In the genomic region with DNA sequence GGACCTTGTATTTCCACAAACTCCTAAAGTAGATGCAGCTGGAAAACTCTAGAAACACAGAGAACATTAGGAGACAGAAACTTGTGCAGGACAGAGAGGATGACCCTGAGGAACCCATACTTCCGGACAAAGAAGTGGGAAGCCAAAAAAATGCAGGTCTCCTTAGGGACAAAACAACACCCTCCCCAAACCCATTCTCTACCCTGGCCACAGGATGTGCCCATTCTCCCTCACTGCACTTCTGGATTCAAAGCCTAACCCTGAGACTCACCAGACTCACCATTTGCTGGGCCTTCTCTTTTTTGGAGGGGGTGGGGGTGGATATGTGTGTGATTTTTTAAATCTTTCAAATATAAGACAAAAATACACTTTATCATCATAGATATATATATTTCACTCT, we compare ENCODE assay signal across 28 mouse cellular contexts. TPM values are rescaled to one million over a fixed set of nuclear protein-coding genes. Genes with fewer than 3 reads are reported as not detected.
DNase-seq lines count a peak whose midpoint lies in the region; ATAC-seq and TF ChIP-seq lines count a peak whose summit lies in the region.
"Had no signal": no experiment of that assay in that cellular context is flagged by ENCODE, and none has a peak within 500 bp of the region (broad histone marks: within the 10 kb centered on the region; RNA-seq: fewer than 3 reads in every experiment).

No protein-coding gene starts in this region.

- 9% methylated on average over 1 of the region's 1 CpGs for WGBS in forebrain, embryonic 12.5 days
- 11% methylated on average over 1 of the region's 1 CpGs for WGBS in forebrain, embryonic 10.5 days
- 18% methylated on average over 1 of the region's 1 CpGs for WGBS in forebrain, embryonic 14.5 days
- WGBS in forebrain, embryonic 16.5 days: 10% methylated on average over 1 of the region's 1 CpGs
- WGBS in midbrain, embryonic 10.5 days: 3% methylated on average over 1 of the region's 1 CpGs
- 19% methylated on average over 1 of the region's 1 CpGs for WGBS in midbrain, postnatal 0 days
- WGBS in neural tube, embryonic 15.5 days: 17% methylated on average over 1 of the region's 1 CpGs

- no peak overlapping the region for H3K9ac ChIP-seq in forebrain, embryonic 12.5 days
- no peak overlapping the region for H3K9ac ChIP-seq in forebrain, embryonic 14.5 days (ENCODE audit: low read length)
- no peak overlapping the region for H3K9ac ChIP-seq in forebrain, embryonic 16.5 days (replicated peaks; ENCODE audit: low read depth, low read length)
- H3K9ac ChIP-seq in midbrain, postnatal 0 days (replicated peaks; ENCODE audit: low read length, poor library complexity, severe bottlenecking): no peak overlapping the region
- no peak overlapping the region for H3K9ac ChIP-seq in neural tube, embryonic 15.5 days (replicated peaks)
- H3K9ac ChIP-seq: embryonic facial prominence, embryonic 13.5 days; embryonic facial prominence, embryonic 15.5 days had no signal

- H3K36me3 ChIP-seq in forebrain, embryonic 12.5 days (replicated peaks): no peaks in the 10 kb centered on the region
- H3K36me3 ChIP-seq in forebrain, embryonic 10.5 days (replicated peaks): no peaks in the 10 kb centered on the region; the same call in 1 of the 2 replicates
- H3K36me3 ChIP-seq in forebrain, embryonic 14.5 days (ENCODE audit: control insufficient read depth, insufficient read depth, low read length): no peaks in the 10 kb centered on the region
- no peaks in the 10 kb centered on the region for H3K36me3 ChIP-seq in forebrain, embryonic 16.5 days (ENCODE audit: control insufficient read depth, insufficient read depth)
- H3K36me3 ChIP-seq in midbrain, embryonic 10.5 days: no peaks in the 10 kb centered on the region
- H3K36me3 ChIP-seq in midbrain, postnatal 0 days (ENCODE audit: insufficient read depth, low read length): no peaks in the 10 kb centered on the region
- no peaks in the 10 kb centered on the region for H3K36me3 ChIP-seq in neural tube, embryonic 15.5 days
- H3K36me3 ChIP-seq: embryonic facial prominence, embryonic 13.5 days; embryonic facial prominence, embryonic 15.5 days had no signal

- peak overlapping the region; percentile 24; the same call in 1 of the 2 replicates for H3K4me2 ChIP-seq in forebrain, embryonic 12.5 days
- 0 out of 2 replicates have a peak overlapping the region, but pooled peaks have one; percentile 65 for H3K4me2 ChIP-seq in forebrain, embryonic 14.5 days (ENCODE audit: low read length)
- H3K4me2 ChIP-seq in forebrain, embryonic 16.5 days (ENCODE audit: low read length): no peak overlapping the region
- no peak overlapping the region for H3K4me2 ChIP-seq in midbrain, postnatal 0 days (ENCODE audit: low read depth, low read length, poor library complexity, severe bottlenecking)
- H3K4me2 ChIP-seq in neural tube, embryonic 15.5 days: no peak overlapping the region
- H3K4me2 ChIP-seq: embryonic facial prominence, embryonic 13.5 days; embryonic facial prominence, embryonic 15.5 days had no signal

- H3K4me1 ChIP-seq in forebrain, embryonic 12.5 days: peaks cover 19% of the 10 kb centered on the region
- H3K4me1 ChIP-seq in forebrain, embryonic 10.5 days: peaks cover 56% of the 10 kb centered on the region
- H3K4me1 ChIP-seq in forebrain, embryonic 14.5 days (ENCODE audit: control insufficient read depth, insufficient read depth, low read length): peaks cover 8% of the 10 kb centered on the region; the same call in 1 of the 2 replicates
- H3K4me1 ChIP-seq in forebrain, embryonic 16.5 days (replicated peaks; ENCODE audit: control insufficient read depth, insufficient read depth, low read length): peaks cover 22% of the 10 kb centered on the region
- H3K4me1 ChIP-seq in midbrain, embryonic 10.5 days: peaks cover 27% of the 10 kb centered on the region
- H3K4me1 ChIP-seq in midbrain, postnatal 0 days (ENCODE audit: insufficient read depth, low read length): 0 out of 2 replicates have a peak, but pooled peaks cover 2% of the 10 kb centered on the region
- peaks cover 14% of the 10 kb centered on the region for H3K4me1 ChIP-seq in neural tube, embryonic 15.5 days

- H3K27me3 ChIP-seq in forebrain, embryonic 12.5 days: peaks cover 94% of the 10 kb centered on the region
- peaks cover 100% of the 10 kb centered on the region for H3K27me3 ChIP-seq in forebrain, embryonic 10.5 days (ENCODE audit: poor library complexity, severe bottlenecking)
- H3K27me3 ChIP-seq in forebrain, embryonic 14.5 days (replicated peaks; ENCODE audit: control insufficient read depth, insufficient read depth, low read length): peaks cover 68% of the 10 kb centered on the region
- peaks cover 63% of the 10 kb centered on the region for H3K27me3 ChIP-seq in forebrain, embryonic 16.5 days (replicated peaks; ENCODE audit: control insufficient read depth, insufficient read depth, low read length)
- peaks cover 100% of the 10 kb centered on the region for H3K27me3 ChIP-seq in midbrain, embryonic 10.5 days (ENCODE audit: low read depth, poor library complexity, severe bottlenecking)
- peaks cover 80% of the 10 kb centered on the region for H3K27me3 ChIP-seq in midbrain, postnatal 0 days (ENCODE audit: insufficient read depth, low read length)
- peaks cover 95% of the 10 kb centered on the region for H3K27me3 ChIP-seq in neural tube, embryonic 15.5 days (replicated peaks)

- no peak for TF ChIP-seq CTCF in midbrain, postnatal 0 days (IDR thresholded peaks at IDR 0.05)

- no peak for DNase-seq in forebrain, embryonic 10.5 days (ENCODE audit: extremely low spot score, low spot score)
- no peak for DNase-seq in forebrain, embryonic 14.5 days (ENCODE audit: low spot score)
- DNase-seq in midbrain, embryonic 10.5 days (ENCODE audit: low spot score): peak; percentile 14
- no peak for DNase-seq in midbrain, postnatal 0 days (ENCODE audit: low spot score)
- DNase-seq in neural tube, embryonic 10.5 days (ENCODE audit: extremely low spot score, low spot score): peak; percentile 24
- DNase-seq: adrenal gland, adult 2 months; adrenal gland, postnatal 10 days; adrenal gland, postnatal 25 days; cerebellum, adult 11 months; cerebellum, adult 18-20 months; cerebellum, adult 8-10 months; cerebellum, adult 9-11 months; cerebellum, postnatal 36 days had no signal

- no peaks in the 10 kb centered on the region for H3K9me3 ChIP-seq in forebrain, embryonic 12.5 days
- H3K9me3 ChIP-seq in forebrain, embryonic 10.5 days: no peaks in the 10 kb centered on the region
- H3K9me3 ChIP-seq in forebrain, embryonic 14.5 days (replicated peaks; ENCODE audit: control insufficient read depth, low read length): no peaks in the 10 kb centered on the region
- no peaks in the 10 kb centered on the region for H3K9me3 ChIP-seq in forebrain, embryonic 16.5 days (ENCODE audit: control insufficient read depth, low read length)
- no peaks in the 10 kb centered on the region for H3K9me3 ChIP-seq in midbrain, embryonic 10.5 days (replicated peaks)
- H3K9me3 ChIP-seq in midbrain, postnatal 0 days (ENCODE audit: low read length): no peaks in the 10 kb centered on the region
- H3K9me3 ChIP-seq in neural tube, embryonic 15.5 days (replicated peaks): no peaks in the 10 kb centered on the region
- H3K9me3 ChIP-seq: embryonic facial prominence, embryonic 13.5 days; embryonic facial prominence, embryonic 15.5 days had no signal

- no peak for ATAC-seq in forebrain, embryonic 12.5 days (ENCODE audit: low FRiP score)
- no peak for ATAC-seq in forebrain, embryonic 14.5 days
- no peak for ATAC-seq in forebrain, embryonic 16.5 days
- ATAC-seq in midbrain, postnatal 0 days (ENCODE audit: low FRiP score): no peak
- ATAC-seq in neural tube, embryonic 15.5 days (ENCODE audit: low FRiP score): no peak

- H3K27ac ChIP-seq in forebrain, embryonic 12.5 days: no peak overlapping the region
- H3K27ac ChIP-seq in forebrain, embryonic 10.5 days: no peak overlapping the region
- no peak overlapping the region for H3K27ac ChIP-seq in forebrain, embryonic 14.5 days (ENCODE audit: low read depth, low read length)
- H3K27ac ChIP-seq in forebrain, embryonic 16.5 days (ENCODE audit: low read length): no peak overlapping the region
- H3K27ac ChIP-seq in midbrain, embryonic 10.5 days (replicated peaks): no peak overlapping the region
- H3K27ac ChIP-seq in midbrain, postnatal 0 days (ENCODE audit: low read depth, low read length): no peak overlapping the region
- no peak overlapping the region for H3K27ac ChIP-seq in neural tube, embryonic 15.5 days (replicated peaks)
- H3K27ac ChIP-seq: embryonic facial prominence, embryonic 13.5 days; embryonic facial prominence, embryonic 15.5 days had no signal

- no peak overlapping the region for H3K4me3 ChIP-seq in forebrain, embryonic 12.5 days (replicated peaks)
- H3K4me3 ChIP-seq in forebrain, embryonic 10.5 days: no peak overlapping the region
- H3K4me3 ChIP-seq in forebrain, embryonic 14.5 days (ENCODE audit: low read depth, low read length): no peak overlapping the region
- H3K4me3 ChIP-seq in forebrain, embryonic 16.5 days (replicated peaks; ENCODE audit: low read length): no peak overlapping the region
- H3K4me3 ChIP-seq in midbrain, embryonic 10.5 days: no peak overlapping the region
- no peak overlapping the region for H3K4me3 ChIP-seq in midbrain, postnatal 0 days (ENCODE audit: low read depth, low read length)
- no peak overlapping the region for H3K4me3 ChIP-seq in neural tube, embryonic 15.5 days (replicated peaks)
- H3K4me3 ChIP-seq: embryonic facial prominence, embryonic 13.5 days; embryonic facial prominence, embryonic 15.5 days; erythroblast, embryonic 14.5 days had no signal

RNA-seq across cellular contexts. Expression of a gene that starts 5.7 kb away (rescaled TPM):
- 4.2 and 6.8 TPM in 2 replicates for polyA plus RNA-seq in forebrain, embryonic 12.5 days (2016; fragmentation: Nextera tagmentation; extraction: Ambion mirVana)
- 0.50 and 1.0 TPM in 2 replicates for polyA plus RNA-seq in forebrain, embryonic 10.5 days (2016; fragmentation: Nextera tagmentation; extraction: Ambion mirVana)
- 1.3 and 1.7 TPM in 2 replicates for polyA plus RNA-seq in forebrain, embryonic 14.5 days (2014; fragmentation: Nextera tagmentation; extraction: Ambion mirVana)
- polyA plus RNA-seq in forebrain, embryonic 16.5 days (2015; fragmentation: Nextera tagmentation; extraction: Ambion mirVana): 0.89 and 1.0 TPM in 2 replicates
- 0.11 TPM in 1 of 2 replicates, not detected in the other for polyA plus RNA-seq in midbrain, embryonic 10.5 days (2016; fragmentation: Nextera tagmentation; extraction: Ambion mirVana)
- total RNA-seq in midbrain, postnatal 0 days (2014; rRNA removed): not detected in 2 replicates
- polyA plus RNA-seq in midbrain, postnatal 0 days (2015; fragmentation: Nextera tagmentation; extraction: Ambion mirVana): 0.91 and 2.2 TPM in 2 replicates
- polyA plus RNA-seq in neural tube, embryonic 15.5 days (2015; fragmentation: Nextera tagmentation; extraction: Ambion mirVana): not detected in 2 replicates
- total RNA-seq: adrenal gland, adult 2 months; adrenal gland, postnatal 10 days; adrenal gland, postnatal 25 days; adrenal gland, postnatal 4 days; common myeloid progenitor, adult 5-6 weeks; ES-E14; MEL had no signal
- polyA plus RNA-seq: adrenal gland, adult 2 months; C2C12; embryonic facial prominence, embryonic 13.5 days; erythroblast, embryonic 14.5 days had no signal

RNA-seq across cellular contexts. Expression of a gene that starts 54.9 kb away (rescaled TPM):
- not detected in 2 replicates for polyA plus RNA-seq in forebrain, embryonic 12.5 days (2016; fragmentation: Nextera tagmentation; extraction: Ambion mirVana)
- not detected in 2 replicates for polyA plus RNA-seq in forebrain, embryonic 10.5 days (2016; fragmentation: Nextera tagmentation; extraction: Ambion mirVana)
- polyA plus RNA-seq in forebrain, embryonic 14.5 days (2014; fragmentation: Nextera tagmentation; extraction: Ambion mirVana): not detected in 2 replicates
- not detected in 2 replicates for polyA plus RNA-seq in forebrain, embryonic 16.5 days (2015; fragmentation: Nextera tagmentation; extraction: Ambion mirVana)
- not detected in 2 replicates for polyA plus RNA-seq in midbrain, embryonic 10.5 days (2016; fragmentation: Nextera tagmentation; extraction: Ambion mirVana)
- not detected in 2 replicates for total RNA-seq in midbrain, postnatal 0 days (2014; rRNA removed)
- not detected in 2 replicates for polyA plus RNA-seq in midbrain, postnatal 0 days (2015; fragmentation: Nextera tagmentation; extraction: Ambion mirVana)
- 0.14 and 0.27 TPM in 2 replicates for polyA plus RNA-seq in neural tube, embryonic 15.5 days (2015; fragmentation: Nextera tagmentation; extraction: Ambion mirVana)
- total RNA-seq: adrenal gland, adult 2 months; adrenal gland, postnatal 10 days; adrenal gland, postnatal 25 days; adrenal gland, postnatal 4 days; common myeloid progenitor, adult 5-6 weeks; MEL had no signal
- polyA plus RNA-seq: adrenal gland, adult 2 months; brain, embryonic 14.5 days; C2C12; embryonic facial prominence, embryonic 11.5 days; embryonic facial prominence, embryonic 13.5 days; embryonic facial prominence, embryonic 15.5 days; erythroblast, embryonic 14.5 days; forebrain, embryonic 11.5 days; frontal cortex, adult 2 months had no signal

Comparison
In these comparisons a context has a peak if more than half of its experiments do, and no peak if none do; other contexts are left out.
1. H3K4me2 ChIP-seq: peak in forebrain, embryonic 12.5 days (single experiment) and forebrain, embryonic 14.5 days (single experiment); none in forebrain, embryonic 16.5 days (single experiment), midbrain, postnatal 0 days (single experiment) and neural tube, embryonic 15.5 days (single experiment).
2. DNase-seq: peak in midbrain, embryonic 10.5 days (single experiment) and neural tube, embryonic 10.5 days (single experiment); none in forebrain, embryonic 10.5 days (single experiment), forebrain, embryonic 14.5 days (single experiment) and midbrain, postnatal 0 days (single experiment).